Mouse (Mus musculus): ENCODE measurements around the gene Gm5136.

Gm5136 gene

GRCm38 (mm10) chr10:108699946-108700345, at the start of gene Gm5136:
Gene Gm5136, minus strand, starts transcription at chr10:108700160.
- no peak for DNase-seq

GRCm38 (mm10) chr10:108743759-108744158, 43.8 kb upstream of the Gm5136 start:
- DNase-seq = no peak

GRCm38 (mm10) chr10:108733982-108734381, 34.0 kb upstream of the Gm5136 start:
- peak; percentile 67 for DNase-seq

- peak; percentile 68 for DNase-seq
These were observed 29.0 kb upstream of the Gm5136 start for GRCm38 (mm10) chr10:108728961-108729360.

- DNase-seq = no peak
These were observed 26.4 kb upstream of the Gm5136 start for GRCm38 (mm10) chr10:108726391-108726790.

GRCm38 (mm10) chr10:108724878-108725277, 24.9 kb upstream of the Gm5136 start:
- DNase-seq = peak; percentile 92

GRCm38 (mm10) chr10:108710514-108710913, 10.6 kb upstream of the Gm5136 start:
- DNase-seq = no peak

GRCm38 (mm10) chr10:108705658-108706057, 5.7 kb upstream of the Gm5136 start:
- DNase-seq = no peak

- no peak for DNase-seq
These were observed 1.6 kb upstream of the Gm5136 start for GRCm38 (mm10) chr10:108701361-108702128.

GRCm38 (mm10) chr10:108697062-108697461, 2.9 kb downstream of the Gm5136 start:
- no peak for DNase-seq

GRCm38 (mm10) chr10:108690954-108691353, 9.0 kb downstream of the Gm5136 start:
- DNase-seq = no peak

- DNase-seq = no peak
These were observed 13.3 kb downstream of the Gm5136 start for GRCm38 (mm10) chr10:108686696-108687095.

GRCm38 (mm10) chr10:108679675-108680390, 20.1 kb downstream of the Gm5136 start:
- DNase-seq = peak; percentile 78

GRCm38 (mm10) chr10:108677053-108677452, 22.9 kb downstream of the Gm5136 start:
- DNase-seq = no peak

- DNase-seq = no peak
These were observed 31.0 kb downstream of the Gm5136 start for GRCm38 (mm10) chr10:108668944-108669343.

GRCm38 (mm10) chr10:108660295-108660694, 39.7 kb downstream of the Gm5136 start:
- DNase-seq = no peak

GRCm38 (mm10) chr10:108658300-108658699, 41.7 kb downstream of the Gm5136 start:
- DNase-seq = no peak

GRCm38 (mm10) chr10:108657669-108658068, 42.3 kb downstream of the Gm5136 start:
- DNase-seq = no peak

GRCm38 (mm10) chr10:108656898-108657297, 43.1 kb downstream of the Gm5136 start:
- no peak for DNase-seq

- peak; percentile 70 for DNase-seq
These were observed 44.9 kb downstream of the Gm5136 start for GRCm38 (mm10) chr10:108655074-108655473.

- DNase-seq = no peak
These were observed 47.1 kb downstream of the Gm5136 start for GRCm38 (mm10) chr10:108652831-108653230.

GRCm38 (mm10) chr10:108652066-108652465, 47.9 kb downstream of the Gm5136 start:
- peak; percentile 63 for DNase-seq

GRCm38 (mm10) chr10:108649174-108649573, 50.8 kb downstream of the Gm5136 start:
- DNase-seq = peak; percentile 81

Measured in cerebellum, adult 9-10 months (tissue).